Mouse (Mus musculus) spleen, adult 2 months (tissue): ENCODE results near the gene Parvg.

ENCODE experiments used
- CTCF ChIP-seq: fragments of 200-500 bp; IDR thresholded peaks from 2 replicates; pipeline ENCODE4 v1.5.1; 2011; ENCODE audit warnings: mild to moderate bottlenecking, inconsistent platforms; ENCODE audit not compliant: insufficient read depth, insufficient read length, insufficient replicate concordance; ENCODE audit errors: extremely low read depth
- POLR2A ChIP-seq: fragments of 200-500 bp; IDR thresholded peaks from 2 replicates; pipeline ENCODE4 v1.6.1; 2011; ENCODE audit warnings: low read depth, low read length, inconsistent platforms

DNA sequence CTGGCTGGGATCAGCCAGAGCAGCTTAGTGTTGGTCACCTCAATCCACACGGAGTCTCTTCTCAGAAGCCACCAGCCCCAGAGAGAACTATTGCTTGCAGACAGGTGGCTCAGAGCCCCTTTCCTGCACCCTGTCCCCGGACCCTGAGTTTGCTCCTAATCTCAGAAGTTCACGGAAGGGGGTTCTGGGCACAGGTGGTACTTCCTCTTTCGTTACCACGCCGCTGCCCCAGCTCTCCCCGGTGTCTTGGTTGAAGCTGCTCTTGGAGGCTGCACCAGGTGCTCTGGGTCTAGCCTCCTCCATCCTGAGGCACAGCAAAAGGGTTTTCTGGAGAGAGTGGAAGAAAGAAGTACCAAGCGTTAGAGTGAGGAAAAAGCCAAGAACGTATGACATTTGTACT lies 60.2 kb downstream of the Parvg start:
- TF ChIP-seq CTCF, result no peak
- no peak for TF ChIP-seq POLR2A
